Mouse (Mus musculus) heart, adult 2 months (tissue): ENCODE measurements around the gene Slc28a1. TPM values are rescaled to one million over a fixed set of nuclear protein-coding genes. Genes with fewer than 3 reads are reported as not detected.

ENCODE experiments used
- DNase-seq, 2 experiments: peaks; one replicate each; pipeline ENCODE4 v3.0.0; 2021
- H3K27ac ChIP-seq: fragments of 200-600 bp; 2 replicates; pipeline ENCODE4 v1.8.1; 2022
- H3K27me3 ChIP-seq: fragments of 200-500 bp; 2 replicates; pipeline ENCODE4 v1.6.1; 2012; ENCODE audit warnings: mild to moderate bottlenecking, low read length, inconsistent platforms, mixed read lengths; ENCODE audit not compliant: control insufficient read depth, insufficient read depth
- H3K36me3 ChIP-seq: fragments of 200-500 bp; 2 replicates; pipeline ENCODE4 v1.6.1; 2012; ENCODE audit warnings: low read length, inconsistent platforms; ENCODE audit not compliant: control insufficient read depth, insufficient read depth
- H3K4me1 ChIP-seq: fragments of 200-500 bp; 2 replicates; pipeline ENCODE4 v1.6.1; 2011; ENCODE audit warnings: low read length; ENCODE audit not compliant: control insufficient read depth, insufficient read depth
- H3K4me3 ChIP-seq: fragments of 200-600 bp; 2 replicates; pipeline ENCODE4 v1.8.1; 2022
- H3K79me2 ChIP-seq: fragments of 200-500 bp; replicated peaks from 2 replicates; pipeline ENCODE4 v1.6.1; 2012; ENCODE audit warnings: mild to moderate bottlenecking, inconsistent platforms, low read length, moderate library complexity, mixed read lengths; ENCODE audit not compliant: control insufficient read depth, insufficient read depth
- H3K9ac ChIP-seq: fragments of 200-500 bp; 2 replicates; pipeline ENCODE4 v1.6.1; 2012; ENCODE audit warnings: low read depth, mild to moderate bottlenecking, control low read depth, inconsistent platforms, low read length, mixed read lengths
- CTCF ChIP-seq: fragments of 200-600 bp; IDR thresholded peaks from 2 replicates; pipeline ENCODE4 v1.8.1; 2022; ENCODE audit warnings: antibody characterized with exemption, mild to moderate bottlenecking, moderate library complexity
- EP300 ChIP-seq: fragments of 200-500 bp; IDR thresholded peaks from 2 replicates; pipeline ENCODE4 v1.6.1; 2011; ENCODE audit warnings: low read depth, low read length, control low read depth; ENCODE audit not compliant: insufficient read depth
- POLR2A ChIP-seq: fragments of 200-500 bp; IDR thresholded peaks from 2 replicates; pipeline ENCODE4 v1.6.1; 2011; ENCODE audit warnings: mild to moderate bottlenecking, low read depth, low read length, control low read depth; ENCODE audit not compliant: insufficient read depth
- WGBS: fragments of 180-500 bp; shearing (Covaris S2); methylation state at CpG from one replicate; pipeline ENCODE4 v1.1.7; 2018; 5-methylcytosine and 5-hydroxymethylcytosine counted together
- intact Hi-C: fragments of 180-260 bp; cut with DNase I; formaldehyde crosslinking; loops from one replicate; pipeline ENCODE4 v1.15.1; 2025
- long read RNA-seq: library from polyadenylated mRNA; stranded (forward); transcript quantifications from one replicate; pipeline ENCODE4 v2.0.0, GENCODE M21; 2021
- polyA plus RNA-seq: library from polyadenylated mRNA; depleted of rRNA; stranded (reverse); fragments of >200 nt; gene quantifications from 2 replicates; pipeline ENCODE4 v1.2.3, GENCODE M21; 2012; rRNA removed
- total RNA-seq, 2 experiments: library from RNA; stranded (reverse); gene quantifications; 2 replicates each; pipeline ENCODE4 v1.2.3; 2021

Slc28a1 gene
- total RNA-seq (under 1 TPM; 0.18 to 0.20 TPM), polyA plus RNA-seq (0.08 and 0.20 TPM in 2 replicates)
- long read RNA-seq = 0 reads

- Histone ChIP-seq H3K36me3 (no peaks in the 10 kb centered on the region), H3K9ac (no peak within 1 kb of the TSS), H3K4me3 (no peak within 1 kb of the TSS), H3K79me2 (no peaks in the 10 kb centered on the region), H3K27me3 (no peaks in the 10 kb centered on the region), H3K27ac (no peak within 1 kb of the TSS), H3K4me1 (peaks cover 6% of the 10 kb centered on the region)
- WGBS = 68% methylated on average over 6 of the region's 6 CpGs
- TF ChIP-seq EP300 (no peak), CTCF (no peak), POLR2A (no peak)
- intact Hi-C loops = no loop called here
- no peak for DNase-seq
Measured at GRCm38 (mm10) chr7:81114555-81114954, at the start of gene Slc28a1. TSS of gene Slc28a1 (plus strand) at chr7:81114799.

- DNase-seq = no peak
- Histone ChIP-seq H3K9ac (no peak overlapping the region), H3K36me3 (no peaks in the 10 kb centered on the region), H3K4me3 (no peak overlapping the region), H3K27ac (no peak overlapping the region), H3K27me3 (no peaks in the 10 kb centered on the region), H3K4me1 (peaks cover 2% of the 10 kb centered on the region), H3K79me2 (0 out of 2 replicates have a peak, but pooled peaks cover 1% of the 10 kb centered on the region)
- TF ChIP-seq EP300 (no peak), CTCF (no peak), POLR2A (no peak)
- intact Hi-C loops = no loop called here
- 25% methylated on average over 6 of the region's 6 CpGs for WGBS
Measured at GRCm38 (mm10) chr7:81066714-81067113, 47.9 kb upstream of the Slc28a1 start.

GRCm38 (mm10) chr7:81072463-81072862 lies 42.1 kb upstream of the Slc28a1 start:
- 0 out of 2 replicates have a peak, but pooled peaks cover under 1% of the 10 kb centered on the region for H3K36me3 ChIP-seq
- TF ChIP-seq POLR2A (peak; percentile 40; the same call in 1 of the 2 replicates), EP300 (0 out of 2 replicates have a peak, but pooled peaks have one; percentile 58), CTCF (no peak)
- 30% methylated on average over 5 of the region's 5 CpGs for WGBS

GRCm38 (mm10) chr7:81073273-81073672 lies 41.3 kb upstream of the Slc28a1 start:
- no peak for DNase-seq

More at GRCm38 (mm10) chr7:81072463-81072862, 42.1 kb upstream of the Slc28a1 start:
- H3K4me3 ChIP-seq = no peak overlapping the region
- H3K27me3 ChIP-seq = no peaks in the 10 kb centered on the region
- peaks cover 15% of the 10 kb centered on the region for H3K4me1 ChIP-seq
- H3K79me2 ChIP-seq = no peaks in the 10 kb centered on the region
- peak overlapping the region; percentile 34 for H3K27ac ChIP-seq
- intact Hi-C loops = loop anchor here (5.0 kb wide), 2 partner anchors 35 to 60 kb away; no protein-coding TSS in a partner anchor
- DNase-seq = peak; percentile 80 to 83
- H3K9ac ChIP-seq = no peak overlapping the region

GRCm38 (mm10) chr7:81074546-81074945 lies 40.1 kb upstream of the Slc28a1 start:
- peaks cover 15% of the 10 kb centered on the region for H3K4me1 ChIP-seq
- intact Hi-C loops = loop anchor here (5.0 kb wide), 2 partner anchors 33 to 58 kb away; no protein-coding TSS in a partner anchor

More at GRCm38 (mm10) chr7:81073273-81073672, 41.3 kb upstream of the Slc28a1 start:
- H3K27ac ChIP-seq = peak overlapping the region; percentile 34
- intact Hi-C loops = loop anchor here (5.0 kb wide), 2 partner anchors 34 to 59 kb away; no protein-coding TSS in a partner anchor
- H3K4me1 ChIP-seq = peaks cover 15% of the 10 kb centered on the region
- H3K4me3 ChIP-seq = no peak overlapping the region
- H3K27me3 ChIP-seq = no peaks in the 10 kb centered on the region
- TF ChIP-seq POLR2A (no peak), EP300 (no peak), CTCF (peak; percentile 58)
- 92% methylated on average over 5 of the region's 5 CpGs for WGBS
- peaks cover 5% of the 10 kb centered on the region; the same call in 1 of the 2 replicates for H3K36me3 ChIP-seq
- H3K79me2 ChIP-seq = no peaks in the 10 kb centered on the region
- H3K9ac ChIP-seq = no peak overlapping the region

GRCm38 (mm10) chr7:81075299-81075698 lies 39.3 kb upstream of the Slc28a1 start:
- H3K27me3 ChIP-seq = no peaks in the 10 kb centered on the region
- TF ChIP-seq EP300 (no peak), POLR2A (no peak), CTCF (no peak)
- no peak overlapping the region for H3K4me3 ChIP-seq
- 21% methylated on average over 7 of the region's 7 CpGs for WGBS
- intact Hi-C loops = no loop called here
- DNase-seq = no peak
- H3K9ac ChIP-seq = no peak overlapping the region
- peak overlapping the region; percentile 23; the same call in 1 of the 2 replicates for H3K27ac ChIP-seq
- peaks cover 15% of the 10 kb centered on the region for H3K4me1 ChIP-seq
- H3K36me3 ChIP-seq = peaks cover 5% of the 10 kb centered on the region; the same call in 1 of the 2 replicates
- no peaks in the 10 kb centered on the region for H3K79me2 ChIP-seq

More at GRCm38 (mm10) chr7:81074546-81074945, 40.1 kb upstream of the Slc28a1 start:
- Histone ChIP-seq H3K4me3 (no peak overlapping the region), H3K27me3 (no peaks in the 10 kb centered on the region), H3K9ac (no peak overlapping the region), H3K27ac (no peak overlapping the region), H3K36me3 (peaks cover 5% of the 10 kb centered on the region; the same call in 1 of the 2 replicates), H3K79me2 (no peaks in the 10 kb centered on the region)
- TF ChIP-seq POLR2A (no peak), CTCF (no peak), EP300 (no peak)
- WGBS = 42% methylated on average over 9 of the region's 9 CpGs
- no peak for DNase-seq
